Mouse (Mus musculus): ENCODE results near the gene Kntc1. TPM values are rescaled to one million over a fixed set of nuclear protein-coding genes. Genes with fewer than 3 reads are reported as not detected.

The Kntc1 gene
- polyA plus RNA-seq, 1 experiment = 12.6 TPM

GRCm38 (mm10) chr5:123793081-123793480 lies 43.6 kb downstream of the Kntc1 start:
- Histone ChIP-seq H3K4me3 (ENCODE audit: control insufficient read depth, insufficient read depth, low read length) (no peak overlapping the region), H3K27ac (ENCODE audit: control insufficient read depth, insufficient read depth, low read length) (no peak overlapping the region), H3K4me1 (replicated peaks; ENCODE audit: control insufficient read depth, insufficient read depth, low read length) (no peaks in the 10 kb centered on the region), H3K27me3 (ENCODE audit: control insufficient read depth, insufficient read depth, low read length) (no peaks in the 10 kb centered on the region), H3K36me3 (ENCODE audit: control insufficient read depth, insufficient read depth, low read length) (peaks cover 26% of the 10 kb centered on the region)
- no peak for DNase-seq
- 97% methylated on average over 2 of the region's 2 CpGs for WGBS
- TF ChIP-seq POLR2A (IDR thresholded peaks at IDR 0.05; ENCODE audit: control insufficient read depth, extremely low read depth, insufficient read depth, low read length, poor library complexity) (no peak), CTCF (IDR thresholded peaks at IDR 0.05; ENCODE audit: borderline replicate concordance, control insufficient read depth, extremely low read depth, insufficient read depth, low read length, poor library complexity) (no peak)

DNA sequence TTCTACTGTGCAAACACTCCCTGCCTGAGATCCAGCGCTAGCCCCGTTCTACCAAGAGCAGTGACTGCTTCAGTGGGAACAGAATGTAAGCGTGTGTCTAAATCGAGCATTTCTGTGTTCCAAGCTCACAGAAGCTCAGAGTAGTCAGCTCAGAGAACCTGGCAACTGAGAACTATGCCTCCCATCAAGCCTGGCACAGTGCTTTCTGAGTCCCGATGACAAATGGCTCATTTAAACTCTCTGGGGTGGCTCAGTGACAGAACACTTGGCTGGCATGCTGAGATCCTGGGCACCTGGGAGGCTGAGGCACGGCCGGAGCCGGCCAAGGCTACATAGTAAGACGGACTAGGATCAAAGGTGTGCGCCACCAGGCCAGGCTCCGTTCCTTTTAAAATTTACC lies 56.8 kb downstream of the Kntc1 start:
- TF ChIP-seq CTCF (IDR thresholded peaks at IDR 0.05; ENCODE audit: borderline replicate concordance, control insufficient read depth, extremely low read depth, insufficient read depth, low read length, poor library complexity) (no peak), POLR2A (IDR thresholded peaks at IDR 0.05; ENCODE audit: control insufficient read depth, extremely low read depth, insufficient read depth, low read length, poor library complexity) (no peak)
- DNase-seq = no peak

DNA sequence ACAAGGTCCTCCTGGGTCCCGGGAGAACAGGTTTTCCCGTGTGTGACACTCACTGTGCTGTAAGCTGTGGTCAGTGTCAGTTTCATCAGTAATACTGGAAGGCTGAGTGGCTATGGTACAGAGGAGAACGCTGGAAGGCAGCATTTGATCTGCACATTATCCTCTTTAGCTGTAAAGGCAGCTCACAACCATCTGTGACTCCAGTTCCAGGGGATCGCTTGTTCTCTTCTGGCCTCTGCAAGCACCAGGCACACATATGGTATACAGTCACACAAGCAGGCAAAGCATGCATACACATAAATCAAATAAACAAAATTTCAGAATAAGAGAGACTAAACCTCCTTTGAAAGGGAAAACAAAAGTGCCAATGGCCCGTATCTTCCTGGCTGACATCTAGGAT lies 59.0 kb downstream of the Kntc1 start:
- Histone ChIP-seq H3K27ac (ENCODE audit: control insufficient read depth, insufficient read depth, low read length) (no peak overlapping the region), H3K4me1 (replicated peaks; ENCODE audit: control insufficient read depth, insufficient read depth, low read length) (no peaks in the 10 kb centered on the region), H3K27me3 (ENCODE audit: control insufficient read depth, insufficient read depth, low read length) (no peaks in the 10 kb centered on the region), H3K4me3 (ENCODE audit: control insufficient read depth, insufficient read depth, low read length) (no peak overlapping the region), H3K36me3 (ENCODE audit: control insufficient read depth, insufficient read depth, low read length) (peaks cover 18% of the 10 kb centered on the region)
- 94% methylated on average over 5 of the region's 5 CpGs for WGBS
- TF ChIP-seq CTCF (IDR thresholded peaks at IDR 0.05; ENCODE audit: borderline replicate concordance, control insufficient read depth, extremely low read depth, insufficient read depth, low read length, poor library complexity) (no peak), POLR2A (IDR thresholded peaks at IDR 0.05; ENCODE audit: control insufficient read depth, extremely low read depth, insufficient read depth, low read length, poor library complexity) (no peak)
- DNase-seq = no peak

More for the DNA sequence above, 56.8 kb downstream of the Kntc1 start:
- WGBS = 96% methylated on average over 11 of the region's 11 CpGs
- Histone ChIP-seq H3K36me3 (ENCODE audit: control insufficient read depth, insufficient read depth, low read length) (peaks cover 28% of the 10 kb centered on the region), H3K4me3 (ENCODE audit: control insufficient read depth, insufficient read depth, low read length) (no peak overlapping the region), H3K27me3 (ENCODE audit: control insufficient read depth, insufficient read depth, low read length) (no peaks in the 10 kb centered on the region), H3K4me1 (replicated peaks; ENCODE audit: control insufficient read depth, insufficient read depth, low read length) (no peaks in the 10 kb centered on the region), H3K27ac (ENCODE audit: control insufficient read depth, insufficient read depth, low read length) (no peak overlapping the region)

GRCm38 (mm10) chr5:123809156-123809555 lies 59.6 kb downstream of the Kntc1 start:
- no peak for DNase-seq
- Histone ChIP-seq H3K36me3 (ENCODE audit: control insufficient read depth, insufficient read depth, low read length) (peaks cover 16% of the 10 kb centered on the region), H3K4me3 (ENCODE audit: control insufficient read depth, insufficient read depth, low read length) (no peak overlapping the region), H3K27ac (ENCODE audit: control insufficient read depth, insufficient read depth, low read length) (no peak overlapping the region), H3K27me3 (ENCODE audit: control insufficient read depth, insufficient read depth, low read length) (no peaks in the 10 kb centered on the region), H3K4me1 (replicated peaks; ENCODE audit: control insufficient read depth, insufficient read depth, low read length) (no peaks in the 10 kb centered on the region)
- WGBS = 96% methylated on average over 13 of the region's 13 CpGs
- TF ChIP-seq CTCF (IDR thresholded peaks at IDR 0.05; ENCODE audit: borderline replicate concordance, control insufficient read depth, extremely low read depth, insufficient read depth, low read length, poor library complexity) = no peak
- TF ChIP-seq POLR2A (IDR thresholded peaks at IDR 0.05; ENCODE audit: control insufficient read depth, extremely low read depth, insufficient read depth, low read length, poor library complexity) = no peak

DNA sequence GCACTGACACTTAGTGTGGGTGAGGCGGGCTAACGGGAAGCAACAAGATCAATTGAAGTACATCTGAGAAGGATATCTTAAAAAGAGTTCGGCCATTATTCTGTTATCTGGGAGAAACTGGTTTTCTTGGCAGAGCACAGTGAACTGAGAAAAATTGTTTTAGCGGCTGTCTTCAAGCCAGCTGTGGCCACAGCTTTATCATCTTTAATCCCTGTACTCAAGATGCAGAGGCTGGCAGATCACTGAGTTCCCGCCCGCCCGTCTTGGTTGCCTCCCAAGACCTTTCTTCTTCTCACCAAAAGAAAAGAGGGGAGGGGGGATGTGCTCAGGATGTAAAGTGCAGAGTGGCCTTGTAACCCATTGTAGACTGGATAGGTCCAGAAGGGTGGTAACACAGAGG lies 67.4 kb downstream of the Kntc1 start:
- 92% methylated on average over 7 of the region's 7 CpGs for WGBS
- DNase-seq = no peak
- Histone ChIP-seq H3K4me1 (replicated peaks; ENCODE audit: control insufficient read depth, insufficient read depth, low read length) (no peaks in the 10 kb centered on the region), H3K27ac (ENCODE audit: control insufficient read depth, insufficient read depth, low read length) (no peak overlapping the region), H3K27me3 (ENCODE audit: control insufficient read depth, insufficient read depth, low read length) (no peaks in the 10 kb centered on the region), H3K4me3 (ENCODE audit: control insufficient read depth, insufficient read depth, low read length) (no peak overlapping the region), H3K36me3 (ENCODE audit: control insufficient read depth, insufficient read depth, low read length) (peaks cover 10% of the 10 kb centered on the region; the same call in 1 of the 2 replicates)
- no peak for TF ChIP-seq POLR2A (IDR thresholded peaks at IDR 0.05; ENCODE audit: control insufficient read depth, extremely low read depth, insufficient read depth, low read length, poor library complexity)
- no peak for TF ChIP-seq CTCF (IDR thresholded peaks at IDR 0.05; ENCODE audit: borderline replicate concordance, control insufficient read depth, extremely low read depth, insufficient read depth, low read length, poor library complexity)

DNA sequence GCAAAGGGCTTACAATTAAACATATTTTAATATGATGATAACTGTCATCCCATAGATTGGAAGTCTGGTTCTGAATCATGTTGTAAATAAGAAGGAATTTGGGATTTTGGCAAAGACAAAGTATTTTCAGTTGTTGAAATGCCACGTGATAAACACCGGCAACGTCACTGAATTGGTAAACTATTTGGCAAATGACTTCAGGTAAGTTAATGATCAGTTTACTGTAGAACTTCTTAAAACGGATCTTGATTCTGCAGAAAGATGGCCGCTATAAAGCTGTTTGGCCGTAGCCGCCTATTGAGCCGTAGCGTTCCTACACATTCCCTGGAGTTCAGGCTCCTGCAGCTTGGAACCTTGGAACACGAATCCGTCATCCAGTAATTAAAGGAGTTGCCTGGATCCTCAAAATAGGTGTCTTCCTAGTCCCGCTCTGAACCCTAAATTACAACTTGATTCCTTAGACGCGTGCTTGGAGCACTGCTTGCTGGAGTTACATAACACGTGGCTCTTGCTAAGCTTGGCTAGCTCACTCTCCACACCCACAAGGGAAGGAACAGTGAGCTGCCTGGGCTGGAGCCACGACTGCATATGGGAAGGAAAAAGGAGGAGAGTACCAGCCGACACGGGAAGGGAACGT lies 69.5 kb downstream of the Kntc1 start:
- WGBS = 97% methylated on average over 19 of the region's 19 CpGs
- Histone ChIP-seq H3K4me1 (replicated peaks; ENCODE audit: control insufficient read depth, insufficient read depth, low read length) (no peaks in the 10 kb centered on the region), H3K36me3 (ENCODE audit: control insufficient read depth, insufficient read depth, low read length) (0 out of 2 replicates have a peak, but pooled peaks cover 3% of the 10 kb centered on the region), H3K27me3 (ENCODE audit: control insufficient read depth, insufficient read depth, low read length) (no peaks in the 10 kb centered on the region), H3K27ac (ENCODE audit: control insufficient read depth, insufficient read depth, low read length) (no peak overlapping the region), H3K4me3 (ENCODE audit: control insufficient read depth, insufficient read depth, low read length) (no peak overlapping the region)
- DNase-seq = no peak
- no peak for TF ChIP-seq POLR2A (IDR thresholded peaks at IDR 0.05; ENCODE audit: control insufficient read depth, extremely low read depth, insufficient read depth, low read length, poor library complexity)
- TF ChIP-seq CTCF (IDR thresholded peaks at IDR 0.05; ENCODE audit: borderline replicate concordance, control insufficient read depth, extremely low read depth, insufficient read depth, low read length, poor library complexity) = no peak
